Mouse (Mus musculus) embryonic facial prominence, embryonic 10.5 days (tissue): Measurements from ENCODE around the gene Zbtb11. TPM values are rescaled to one million over a fixed set of nuclear protein-coding genes. Genes with fewer than 3 reads are reported as not detected.
A peak's percentile ranks its signal among the peaks of the same experiment; 100 is the strongest.
"Not testable (repeated sequence)": the region's sequence is repeated elsewhere in the genome, so short reads cannot be mapped to it uniquely, and the experiment has no call there.

Source experiments
- DNase-seq: peaks from one replicate; pipeline ENCODE4 v3.0.0-alpha.2; 2017; ENCODE audit warnings: low spot score
- H3K27ac ChIP-seq: fragments of 300-500 bp; sonication (generic); replicated peaks from 2 replicates; pipeline ENCODE4 v1.5.1; 2016; ENCODE audit warnings: mild to moderate bottlenecking
- H3K27me3 ChIP-seq: fragments of 300-500 bp; sonication (generic); replicated peaks from 2 replicates; pipeline ENCODE4 v1.6.1; 2016; ENCODE audit warnings: low read depth, mild to moderate bottlenecking; ENCODE audit not compliant: poor library complexity, severe bottlenecking
- H3K36me3 ChIP-seq: fragments of 300-500 bp; sonication (generic); replicated peaks from 2 replicates; pipeline ENCODE4 v1.6.1; 2016; ENCODE audit warnings: mild to moderate bottlenecking, moderate library complexity
- H3K4me1 ChIP-seq: fragments of 300-500 bp; sonication (generic); 2 replicates; pipeline ENCODE4 v1.6.1; 2016
- H3K4me3 ChIP-seq: fragments of 300-500 bp; sonication (generic); 2 replicates; pipeline ENCODE4 v1.5.1; 2016; ENCODE audit warnings: mild to moderate bottlenecking, moderate library complexity
- H3K9me3 ChIP-seq: fragments of 300-500 bp; sonication (generic); 2 replicates; pipeline ENCODE4 v1.6.1; 2016; ENCODE audit warnings: mild to moderate bottlenecking
- WGBS: fragments of 180-500 bp; shearing (Covaris S2); methylation state at CpG from one replicate; pipeline ENCODE4 v1.1.7; 2016; 5-methylcytosine and 5-hydroxymethylcytosine counted together
- polyA plus RNA-seq: library from polyadenylated mRNA; unstranded; fragments of >200 nt; fragmentation: Nextera tagmentation; extraction: Ambion mirVana; gene quantifications from 2 replicates; pipeline ENCODE4 v1.2.1, GENCODE M21; 2016

Zbtb11 gene
- polyA plus RNA-seq, 1 experiment from 2014 or later = 18.7 TPM

DNA sequence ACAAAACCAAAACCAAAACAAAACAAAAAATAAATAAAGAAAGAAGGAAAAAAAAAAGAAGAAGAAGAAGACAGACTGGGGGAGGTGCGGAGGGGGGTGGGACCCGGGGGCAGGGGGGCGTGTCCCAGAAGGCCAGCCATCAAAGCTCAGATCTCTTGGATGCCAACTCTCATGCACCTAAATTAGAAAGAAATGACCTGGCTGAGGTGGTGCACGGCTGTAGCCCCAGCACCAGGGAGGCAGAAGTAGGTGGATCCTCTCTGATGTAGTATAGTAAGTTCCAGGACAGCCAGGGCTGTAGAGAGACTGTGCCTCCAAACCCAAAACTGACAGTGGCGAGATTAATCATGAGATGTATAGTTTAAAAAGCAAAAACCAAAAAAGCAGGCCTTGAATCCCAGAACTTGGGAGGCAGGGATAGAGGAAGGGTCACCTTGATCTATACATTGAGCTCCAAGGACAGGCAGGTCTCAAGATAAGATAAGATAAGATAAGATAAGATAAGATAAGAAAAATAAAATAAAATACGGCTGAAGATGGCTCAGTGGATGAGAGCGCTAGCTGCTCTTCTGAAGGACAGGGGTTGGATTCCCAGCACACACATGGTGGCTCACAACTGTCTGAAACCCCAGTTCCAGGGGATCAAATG is 21.9 kb upstream of the Zbtb11 start:
- no peak for DNase-seq
- no peaks in the 10 kb centered on the region for H3K9me3 ChIP-seq
- no peaks in the 10 kb centered on the region for H3K27me3 ChIP-seq
- no peak overlapping the region for H3K4me3 ChIP-seq
- WGBS = 78% methylated on average over 7 of the region's 7 CpGs
- no peak overlapping the region for H3K27ac ChIP-seq
- H3K36me3 ChIP-seq = no peaks in the 10 kb centered on the region
- H3K4me1 ChIP-seq = no peaks in the 10 kb centered on the region

DNA sequence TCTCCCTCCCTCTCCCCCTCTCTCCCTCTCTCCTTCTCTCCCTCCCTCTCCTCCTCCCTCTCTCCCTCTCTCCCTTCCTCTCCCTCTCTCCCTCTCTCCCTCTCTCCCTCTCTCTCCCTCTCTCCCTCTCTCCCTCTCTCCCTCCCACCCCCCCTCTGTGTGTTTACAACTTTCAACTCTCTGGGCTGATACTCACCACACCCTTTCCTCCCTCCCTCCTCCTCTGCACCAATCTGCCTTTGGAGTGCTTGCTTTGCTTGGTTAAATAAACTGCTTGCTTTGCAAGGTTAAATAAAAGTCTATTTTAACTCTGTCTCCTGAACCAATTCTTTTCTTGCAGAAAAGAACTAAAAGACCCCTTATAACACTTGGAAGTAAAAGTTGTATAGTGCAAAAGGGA is 20.9 kb upstream of the Zbtb11 start:
- no peaks in the 10 kb centered on the region for H3K36me3 ChIP-seq
- H3K9me3 ChIP-seq = no peaks in the 10 kb centered on the region
- no peaks in the 10 kb centered on the region for H3K27me3 ChIP-seq
- H3K4me1 ChIP-seq = no peaks in the 10 kb centered on the region
- H3K27ac ChIP-seq = no peak overlapping the region
- no peak overlapping the region for H3K4me3 ChIP-seq
- DNase-seq = no peak

DNA sequence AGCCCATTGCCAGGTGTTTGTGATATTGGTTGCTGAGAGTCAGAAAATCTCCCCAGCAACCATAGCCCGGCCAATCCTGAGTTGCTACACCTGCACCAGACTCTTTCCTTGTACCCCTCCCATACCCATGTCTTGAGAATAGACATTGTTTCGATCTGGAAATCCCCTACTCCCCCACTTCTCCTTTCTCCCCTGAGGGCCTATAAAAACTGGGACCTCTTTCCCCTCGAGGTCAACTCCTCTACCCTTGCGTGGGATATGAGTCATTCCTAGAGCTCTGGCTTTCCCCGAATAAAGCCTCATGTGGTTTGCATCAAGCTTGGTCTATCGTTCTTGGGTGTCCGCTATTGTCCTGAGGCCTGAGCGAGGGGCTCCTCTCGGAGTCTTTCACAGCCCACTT is 19.5 kb upstream of the Zbtb11 start:
- H3K27me3 ChIP-seq, H3K4me3 ChIP-seq, H3K27ac ChIP-seq, H3K4me1 ChIP-seq, H3K9me3 ChIP-seq, H3K36me3 ChIP-seq, DNase-seq: not testable (repeated sequence)
- 91% methylated on average over 9 of the region's 9 CpGs for WGBS

DNA sequence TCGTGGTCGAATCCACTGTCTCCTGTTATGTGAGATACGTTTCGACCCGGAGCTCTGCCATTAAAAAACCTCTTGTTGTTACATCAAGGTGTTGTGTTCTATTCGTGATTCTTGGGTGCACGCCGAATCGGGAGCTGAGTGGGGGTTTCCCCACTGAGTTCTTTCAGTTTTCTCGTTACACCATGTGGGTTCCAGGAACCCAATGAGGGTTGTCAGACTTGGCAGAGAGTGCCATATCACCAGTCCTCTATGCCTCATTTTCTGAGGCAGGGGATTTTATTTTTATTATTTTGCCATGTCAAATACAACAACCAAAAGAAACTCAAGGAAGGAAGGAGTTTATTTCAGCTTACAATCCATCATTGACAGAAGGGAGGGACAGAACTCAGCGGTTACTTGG is 10.6 kb upstream of the Zbtb11 start:
- H3K27me3 ChIP-seq, H3K4me1 ChIP-seq, H3K4me3 ChIP-seq, H3K27ac ChIP-seq, H3K9me3 ChIP-seq, DNase-seq: not testable (repeated sequence)
- WGBS = 96% methylated on average over 6 of the region's 11 CpGs
- H3K36me3 ChIP-seq = peaks cover 11% of the 10 kb centered on the region

DNA sequence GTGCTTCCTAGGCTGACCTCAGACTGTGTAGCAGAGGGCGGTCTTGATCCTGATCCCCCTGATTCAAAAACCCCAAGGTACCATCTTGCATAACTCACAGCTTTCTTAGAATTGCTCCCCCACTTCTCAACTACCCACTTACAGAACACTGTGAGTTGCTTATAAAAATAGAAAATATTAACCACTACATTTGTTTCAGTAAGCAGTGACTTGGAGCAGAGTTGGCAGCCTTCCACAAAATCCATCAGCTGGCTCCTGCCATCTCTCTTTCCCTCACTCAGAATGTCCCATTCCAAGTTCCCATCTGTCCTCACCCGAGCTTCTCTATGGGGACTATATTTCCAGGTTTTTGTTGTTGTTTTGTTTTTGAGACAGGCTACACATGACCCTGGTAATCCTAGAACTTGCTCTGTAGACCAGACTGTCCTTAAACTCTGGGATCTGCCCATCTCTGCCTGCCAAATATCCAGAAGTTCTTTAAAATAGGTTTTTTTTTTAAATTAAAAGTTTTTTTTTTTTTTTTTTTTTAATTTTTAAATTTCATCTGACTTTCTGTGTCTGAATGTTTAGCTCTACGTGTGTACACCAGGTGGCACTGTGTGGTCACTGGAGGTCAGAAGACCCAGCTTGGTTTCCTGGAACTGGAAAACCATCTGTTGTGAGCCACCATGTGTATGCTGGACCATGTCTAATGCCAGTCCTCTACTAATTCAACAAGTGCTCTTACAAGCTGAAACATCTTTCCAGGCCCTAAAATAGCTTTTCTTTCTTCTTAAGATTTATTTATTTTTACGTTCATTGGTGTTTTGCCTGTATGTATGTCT is 9.3 kb upstream of the Zbtb11 start:
- WGBS = 67% methylated on average over 4 of the region's 4 CpGs
- peak; percentile 51 for DNase-seq
- no peak overlapping the region for H3K27ac ChIP-seq
- H3K4me3 ChIP-seq = no peak overlapping the region
- H3K36me3 ChIP-seq = peaks cover 22% of the 10 kb centered on the region
- H3K4me1 ChIP-seq = peaks cover 15% of the 10 kb centered on the region
- H3K27me3 ChIP-seq = no peaks in the 10 kb centered on the region
- no peaks in the 10 kb centered on the region for H3K9me3 ChIP-seq

DNA sequence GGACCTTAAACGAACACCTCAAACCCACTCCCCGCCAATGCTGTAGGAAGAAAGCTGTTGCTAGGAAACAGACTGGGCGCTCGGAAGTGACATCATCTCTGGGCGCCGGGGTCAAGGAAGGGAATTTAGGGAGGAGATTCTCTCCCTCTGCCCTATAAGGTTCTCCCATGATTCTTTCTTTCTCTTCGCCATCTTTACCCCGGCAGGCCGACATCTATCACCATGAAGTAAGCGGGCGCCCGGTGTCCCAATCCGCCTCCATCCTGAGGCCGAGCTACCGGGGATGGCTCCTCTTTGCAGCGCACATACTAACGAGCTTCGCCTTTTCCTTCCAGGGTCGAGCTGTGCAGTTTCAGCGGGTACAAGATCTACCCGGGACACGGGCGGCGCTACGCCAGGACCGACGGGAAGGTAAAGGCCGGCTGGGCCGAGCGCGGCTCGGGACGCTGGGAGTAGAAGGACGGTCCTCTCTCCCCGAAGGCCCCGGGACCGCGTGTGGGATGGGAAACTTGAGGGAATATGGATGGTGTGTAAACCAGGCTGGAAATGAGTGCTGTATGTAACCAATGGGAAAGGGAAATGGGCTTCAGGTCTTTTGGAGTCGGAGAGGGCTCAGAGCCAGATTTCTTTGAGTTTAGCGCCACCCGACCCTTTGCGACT is 7.3 kb upstream of the Zbtb11 start, which contains the start of gene Rpl24:
Gene Rpl24 (plus strand): TSS at position 64 of the 660 bp plus-strand sequence.
- H3K9me3 ChIP-seq = no peaks in the 10 kb centered on the region
- under 1% methylated on average over 42 of the region's 42 CpGs for WGBS
- DNase-seq = peak; percentile 95
- peak within 1 kb of the TSS; percentile 91 for H3K4me3 ChIP-seq
- H3K4me1 ChIP-seq = peaks cover 20% of the 10 kb centered on the region
- peaks cover 42% of the 10 kb centered on the region for H3K36me3 ChIP-seq
- H3K27ac ChIP-seq = peak within 1 kb of the TSS; percentile 96
- no peaks in the 10 kb centered on the region for H3K27me3 ChIP-seq

DNA sequence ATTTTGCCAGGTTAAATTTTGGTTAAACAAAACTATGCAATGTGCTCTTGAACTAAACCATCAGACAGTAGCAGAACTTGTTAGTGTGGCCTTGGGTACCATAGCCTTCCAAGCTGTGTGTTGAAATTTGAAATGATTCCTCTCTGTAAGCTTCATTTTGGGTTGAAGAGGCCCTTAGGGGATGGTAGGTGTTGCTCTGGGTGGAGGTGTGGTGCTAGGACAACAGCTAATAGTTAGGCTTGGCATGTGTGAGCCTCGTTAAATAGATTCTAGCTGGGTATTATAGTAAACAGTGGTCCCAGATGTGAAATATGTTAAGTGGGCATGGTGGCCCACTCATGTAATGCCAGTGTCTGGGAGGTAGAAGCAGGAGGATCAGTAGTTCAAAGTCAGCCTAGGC is 6.5 kb upstream of the Zbtb11 start:
- Histone ChIP-seq H3K27me3 (no peaks in the 10 kb centered on the region), H3K9me3 (no peaks in the 10 kb centered on the region), H3K27ac (peak overlapping the region; percentile 96), H3K4me1 (peaks cover 24% of the 10 kb centered on the region), H3K4me3 (peak overlapping the region; percentile 91), H3K36me3 (peaks cover 51% of the 10 kb centered on the region)
- 33% methylated on average over 1 of the region's 1 CpGs for WGBS
- no peak for DNase-seq

DNA sequence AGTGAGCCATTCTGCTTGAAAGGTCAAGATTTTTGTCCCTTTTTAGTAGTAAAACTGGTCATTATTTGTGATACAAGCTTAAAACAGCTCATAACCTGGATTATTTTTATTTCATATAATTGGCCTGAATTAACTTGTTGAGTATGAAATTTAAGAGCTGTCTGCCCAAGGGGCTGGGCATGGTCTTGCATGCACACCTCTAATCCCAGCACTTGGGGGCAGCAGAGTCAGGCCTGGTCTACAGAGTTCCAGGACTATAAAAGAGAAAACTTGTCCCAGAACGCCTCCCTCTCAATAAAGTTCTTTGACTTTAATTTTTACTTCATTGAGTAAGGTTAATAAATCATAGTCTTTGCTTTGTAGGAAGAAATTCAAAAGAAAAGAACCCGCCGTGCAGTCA is 4.5 kb upstream of the Zbtb11 start:
- 90% methylated on average over 3 of the region's 3 CpGs for WGBS
- peak; percentile 53 for DNase-seq
- Histone ChIP-seq H3K9me3 (no peaks in the 10 kb centered on the region), H3K27me3 (no peaks in the 10 kb centered on the region), H3K36me3 (peaks cover 58% of the 10 kb centered on the region), H3K4me3 (peak overlapping the region; percentile 5; the same call in 1 of the 2 replicates), H3K27ac (no peak overlapping the region), H3K4me1 (peaks cover 29% of the 10 kb centered on the region)

DNA sequence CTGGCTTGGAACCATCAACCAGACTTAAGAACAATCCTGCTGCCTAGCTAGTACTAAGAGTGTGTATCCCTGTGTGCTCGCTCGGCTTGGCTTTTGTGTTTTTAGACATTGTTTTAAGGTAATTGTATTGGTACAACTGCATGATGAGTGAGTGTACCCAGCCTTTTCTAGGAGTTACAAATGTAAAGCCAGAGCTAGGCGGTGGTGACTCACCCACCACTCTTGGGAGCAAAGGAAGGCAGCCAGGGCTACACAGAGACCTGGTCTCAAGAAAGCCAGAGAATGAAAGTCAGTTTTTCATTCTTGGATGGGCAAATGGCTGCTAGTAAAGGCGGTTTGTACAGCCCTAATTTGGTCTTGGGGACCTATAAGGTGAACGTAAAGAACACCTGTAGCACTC is 3.3 kb upstream of the Zbtb11 start:
- Histone ChIP-seq H3K27ac (no peak overlapping the region), H3K4me3 (no peak overlapping the region), H3K36me3 (peaks cover 58% of the 10 kb centered on the region), H3K4me1 (peaks cover 39% of the 10 kb centered on the region), H3K27me3 (no peaks in the 10 kb centered on the region), H3K9me3 (no peaks in the 10 kb centered on the region)
- DNase-seq = no peak
- 90% methylated on average over 5 of the region's 5 CpGs for WGBS

DNA sequence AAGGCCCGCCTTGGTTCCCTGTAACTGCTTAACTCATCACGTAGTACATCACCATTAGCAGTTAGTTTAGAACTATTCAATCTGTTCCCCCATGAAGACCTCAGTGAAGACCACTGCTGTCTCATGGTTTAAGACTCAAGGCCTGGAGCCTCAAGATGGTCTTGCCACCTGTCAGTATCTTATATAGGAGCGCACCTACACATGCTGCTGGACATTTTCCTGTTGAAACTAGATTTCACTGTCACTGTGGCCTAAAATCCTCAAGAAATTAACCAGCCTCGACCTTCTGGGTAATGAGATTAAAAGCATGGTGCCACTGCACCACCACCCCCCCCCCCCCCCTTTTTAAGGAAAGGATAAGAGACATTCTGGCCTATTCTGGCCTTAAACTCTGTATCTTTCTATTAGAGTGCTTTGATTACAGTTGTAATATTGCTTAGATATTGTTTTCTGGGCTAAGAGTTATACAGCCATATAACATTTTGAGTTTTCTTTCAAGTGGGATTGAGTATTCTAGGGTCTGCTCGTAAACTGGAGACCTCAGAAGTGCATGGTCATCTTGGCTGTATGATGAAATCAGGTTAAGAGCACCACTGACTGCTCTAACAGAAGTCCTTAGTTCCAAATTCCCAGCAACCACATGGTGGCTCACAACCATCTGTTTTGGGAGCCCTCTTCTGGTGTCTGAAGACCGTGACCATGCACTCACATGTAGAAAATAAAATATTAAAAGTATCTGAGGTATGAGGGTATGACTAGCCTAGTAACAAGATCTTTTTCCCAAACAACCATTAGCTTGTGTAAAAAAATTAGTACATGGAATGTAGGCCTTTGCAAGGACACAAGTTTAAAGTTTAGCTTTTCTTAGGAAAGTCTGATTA is 1.7 kb upstream of the Zbtb11 start:
- Histone ChIP-seq H3K27ac (no peak overlapping the region), H3K9me3 (no peaks in the 10 kb centered on the region), H3K4me3 (no peak overlapping the region), H3K4me1 (peaks cover 41% of the 10 kb centered on the region), H3K36me3 (peaks cover 58% of the 10 kb centered on the region), H3K27me3 (no peaks in the 10 kb centered on the region)
- WGBS = 81% methylated on average over 6 of the region's 6 CpGs
- DNase-seq = no peak

DNA sequence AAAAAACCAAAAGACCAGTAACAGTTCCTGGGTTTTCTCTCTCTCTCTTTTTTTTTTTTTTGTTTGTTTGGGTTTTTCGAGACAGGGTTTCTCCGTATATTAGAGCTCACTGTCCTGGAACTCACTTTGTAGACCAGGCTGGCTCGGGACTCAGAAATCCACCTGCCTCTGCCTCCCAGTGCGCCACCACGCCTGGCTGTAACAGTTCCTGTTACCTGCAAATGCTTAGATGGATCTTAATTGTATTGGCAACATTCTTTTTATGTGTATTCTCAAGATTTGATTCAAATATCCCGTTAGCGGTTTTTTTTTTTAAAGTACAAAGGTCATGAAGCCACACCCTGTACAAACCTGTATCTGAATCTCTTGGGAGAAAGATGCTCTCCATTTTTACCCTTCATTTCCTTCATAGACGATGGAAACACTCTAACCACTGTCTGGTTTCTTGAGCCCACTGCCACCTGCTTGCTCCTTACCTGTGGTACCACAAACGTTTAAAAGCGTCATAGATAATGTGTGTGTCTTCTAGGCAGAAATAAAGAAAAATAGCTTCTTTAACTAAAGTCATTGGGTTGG is 969 bp upstream of the Zbtb11 start:
- 55% methylated on average over 10 of the region's 10 CpGs for WGBS
- H3K27ac ChIP-seq = no peak overlapping the region; the same call in 1 of the 2 replicates
- H3K36me3 ChIP-seq = peaks cover 54% of the 10 kb centered on the region
- no peak for DNase-seq
- H3K4me3 ChIP-seq = peak overlapping the region; percentile 99
- H3K9me3 ChIP-seq = no peaks in the 10 kb centered on the region
- H3K27me3 ChIP-seq = no peaks in the 10 kb centered on the region
- peaks cover 34% of the 10 kb centered on the region for H3K4me1 ChIP-seq
